Mouse (Mus musculus): ENCODE results near the gene Asgr1. TPM values are rescaled to one million over a fixed set of nuclear protein-coding genes. Genes with fewer than 3 reads are reported as not detected.

The Asgr1 gene
- polyA plus RNA-seq, 1 experiment = 0.06 TPM

DNA sequence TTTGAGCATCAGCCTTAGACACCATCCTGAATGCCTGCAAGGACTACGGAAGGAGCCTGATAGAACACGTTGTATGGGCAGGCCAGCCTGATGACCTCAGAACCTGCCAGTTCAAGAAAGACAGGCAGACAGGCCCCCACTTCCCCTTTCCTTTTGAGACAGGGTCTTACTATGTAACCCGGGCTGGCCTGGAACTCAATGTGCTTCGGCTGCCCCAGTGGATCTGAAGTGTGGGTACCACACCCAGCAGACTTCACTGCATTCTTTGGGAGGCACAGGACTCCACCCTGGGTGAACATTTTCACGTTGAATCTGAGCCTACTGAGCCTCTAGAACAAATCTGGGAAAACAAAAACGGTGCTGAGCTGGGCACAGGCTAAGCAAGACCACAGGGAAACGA lies 15.7 kb upstream of the Asgr1 start:
- Histone ChIP-seq H3ac (ENCODE audit: control insufficient read depth, insufficient read length) (no peak overlapping the region), H3K27me3 (ENCODE audit: control insufficient read depth, insufficient read depth, insufficient read length) (no peaks in the 10 kb centered on the region), H3K36me3 (ENCODE audit: control insufficient read depth, insufficient read depth) (peaks cover 18% of the 10 kb centered on the region), H3K4me3 (no peak overlapping the region), H3K79me2 (ENCODE audit: control insufficient read depth, insufficient read depth) (no peaks in the 10 kb centered on the region), H3K4me2 (ENCODE audit: low read depth) (no peak overlapping the region)
- TF ChIP-seq MYOG (IDR thresholded peaks at IDR 0.05; ENCODE audit: control insufficient read depth in 1 of 3, insufficient read depth in 1 of 3, insufficient read length in 2 of 3, low read depth in 2 of 3) (no peak), REST (IDR thresholded peaks at IDR 0.05; ENCODE audit: insufficient read depth, insufficient read length) (no peak), TCF12 (IDR thresholded peaks at IDR 0.05; ENCODE audit: insufficient read depth, poor library complexity, severe bottlenecking) (no peak), POLR2AphosphoS2 (IDR thresholded peaks at IDR 0.05; ENCODE audit: insufficient read length, low read depth) (no peak), SRF (IDR thresholded peaks at IDR 0.05; ENCODE audit: control insufficient read depth, insufficient read length, low read depth) (no peak), USF1 (IDR thresholded peaks at IDR 0.05; ENCODE audit: low read depth) (no peak), E2F4 (IDR thresholded peaks at IDR 0.05; ENCODE audit: insufficient read depth) (no peak), CEBPB (IDR thresholded peaks at IDR 0.05; ENCODE audit: insufficient read depth, poor library complexity, severe bottlenecking) (no peak), MAX (IDR thresholded peaks at IDR 0.05; ENCODE audit: low read depth) (no peak), TCF3 (IDR thresholded peaks at IDR 0.05; ENCODE audit: insufficient read length, low read depth) (no peak), POLR2A (IDR thresholded peaks at IDR 0.05; ENCODE audit: insufficient read length, low read depth) (no peak), MYOD1 (IDR thresholded peaks at IDR 0.05; ENCODE audit: control insufficient read depth in 1 of 3, insufficient read length in 2 of 3, low read depth in 2 of 3) (no peak)

DNA sequence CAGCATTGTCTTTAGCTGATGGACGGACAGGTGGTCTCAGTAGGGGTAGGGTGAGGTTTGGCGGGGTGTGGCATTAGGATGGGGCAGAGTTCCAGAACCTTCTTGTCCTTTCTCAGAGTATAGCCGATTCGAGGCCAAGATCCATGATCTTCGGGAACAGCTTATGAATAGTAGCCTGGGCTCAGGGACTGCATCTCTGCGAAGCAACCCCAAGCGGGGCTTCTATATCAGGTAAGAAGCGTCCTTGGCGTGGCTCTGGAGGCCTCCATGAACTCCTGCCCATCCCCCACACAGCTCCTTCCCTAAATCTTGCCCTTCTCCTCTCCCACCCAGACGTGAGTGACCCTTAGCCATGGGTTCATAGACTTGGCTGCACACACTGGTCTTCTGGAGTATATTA lies 14.3 kb upstream of the Asgr1 start:
- peaks cover 14% of the 10 kb centered on the region for H3K36me3 ChIP-seq (ENCODE audit: control insufficient read depth, insufficient read depth)
- H3K79me2 ChIP-seq (ENCODE audit: control insufficient read depth, insufficient read depth) = no peaks in the 10 kb centered on the region
- no peak overlapping the region for H3K4me3 ChIP-seq

DNA sequence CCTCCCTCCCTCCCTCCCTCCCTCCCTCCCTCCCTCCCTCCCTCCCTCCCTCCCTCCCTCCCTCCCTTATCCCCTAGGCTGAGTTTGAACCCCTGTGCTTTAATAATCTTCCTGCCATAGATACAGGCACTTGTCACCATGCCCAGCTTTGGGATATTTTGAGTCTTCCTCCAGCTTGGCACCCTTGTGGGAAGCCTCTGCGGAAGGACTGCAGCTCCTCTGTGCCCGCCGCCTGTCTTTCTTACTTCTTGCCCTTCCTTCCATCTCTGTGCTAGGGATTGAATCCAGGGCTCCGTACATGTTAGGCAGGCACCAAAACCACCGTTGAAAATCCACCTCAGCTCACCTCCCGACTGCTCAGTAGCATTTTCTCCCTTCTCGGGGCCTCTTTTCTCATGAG lies 13.7 kb upstream of the Asgr1 start:
- TF ChIP-seq MAX (IDR thresholded peaks at IDR 0.05; ENCODE audit: low read depth) (no peak), E2F4 (IDR thresholded peaks at IDR 0.05; ENCODE audit: insufficient read depth) (no peak), CEBPB (IDR thresholded peaks at IDR 0.05; ENCODE audit: insufficient read depth, poor library complexity, severe bottlenecking) (no peak), POLR2A (IDR thresholded peaks at IDR 0.05; ENCODE audit: insufficient read length, low read depth) (no peak), USF1 (IDR thresholded peaks at IDR 0.05; ENCODE audit: low read depth) (no peak), TCF3 (IDR thresholded peaks at IDR 0.05; ENCODE audit: insufficient read length, low read depth) (no peak), MYOG (IDR thresholded peaks at IDR 0.05; ENCODE audit: control insufficient read depth in 1 of 3, insufficient read depth in 1 of 3, insufficient read length in 2 of 3, low read depth in 2 of 3) (no peak), SRF (IDR thresholded peaks at IDR 0.05; ENCODE audit: control insufficient read depth, insufficient read length, low read depth) (no peak), POLR2AphosphoS2 (IDR thresholded peaks at IDR 0.05; ENCODE audit: insufficient read length, low read depth) (no peak)
- Histone ChIP-seq H3K4me3 (no peak overlapping the region), H3K4me2 (ENCODE audit: low read depth) (no peak overlapping the region), H3K36me3 (ENCODE audit: control insufficient read depth, insufficient read depth) (peaks cover 10% of the 10 kb centered on the region), H3K79me2 (ENCODE audit: control insufficient read depth, insufficient read depth) (no peaks in the 10 kb centered on the region), H3ac (ENCODE audit: control insufficient read depth, insufficient read length) (no peak overlapping the region), H3K27me3 (ENCODE audit: control insufficient read depth, insufficient read depth, insufficient read length) (no peaks in the 10 kb centered on the region)

More for the DNA sequence above, 14.3 kb upstream of the Asgr1 start:
- H3K27me3 ChIP-seq (ENCODE audit: control insufficient read depth, insufficient read depth, insufficient read length) = no peaks in the 10 kb centered on the region
- no peak overlapping the region for H3K4me2 ChIP-seq (ENCODE audit: low read depth)
- no peak for TF ChIP-seq MAX (IDR thresholded peaks at IDR 0.05; ENCODE audit: low read depth)
- TF ChIP-seq POLR2A (IDR thresholded peaks at IDR 0.05; ENCODE audit: insufficient read length, low read depth) = no peak
- TF ChIP-seq REST (IDR thresholded peaks at IDR 0.05; ENCODE audit: insufficient read depth, insufficient read length) = no peak
- TF ChIP-seq POLR2AphosphoS2 (IDR thresholded peaks at IDR 0.05; ENCODE audit: insufficient read length, low read depth) = no peak
- H3ac ChIP-seq (ENCODE audit: control insufficient read depth, insufficient read length) = no peak overlapping the region

DNA sequence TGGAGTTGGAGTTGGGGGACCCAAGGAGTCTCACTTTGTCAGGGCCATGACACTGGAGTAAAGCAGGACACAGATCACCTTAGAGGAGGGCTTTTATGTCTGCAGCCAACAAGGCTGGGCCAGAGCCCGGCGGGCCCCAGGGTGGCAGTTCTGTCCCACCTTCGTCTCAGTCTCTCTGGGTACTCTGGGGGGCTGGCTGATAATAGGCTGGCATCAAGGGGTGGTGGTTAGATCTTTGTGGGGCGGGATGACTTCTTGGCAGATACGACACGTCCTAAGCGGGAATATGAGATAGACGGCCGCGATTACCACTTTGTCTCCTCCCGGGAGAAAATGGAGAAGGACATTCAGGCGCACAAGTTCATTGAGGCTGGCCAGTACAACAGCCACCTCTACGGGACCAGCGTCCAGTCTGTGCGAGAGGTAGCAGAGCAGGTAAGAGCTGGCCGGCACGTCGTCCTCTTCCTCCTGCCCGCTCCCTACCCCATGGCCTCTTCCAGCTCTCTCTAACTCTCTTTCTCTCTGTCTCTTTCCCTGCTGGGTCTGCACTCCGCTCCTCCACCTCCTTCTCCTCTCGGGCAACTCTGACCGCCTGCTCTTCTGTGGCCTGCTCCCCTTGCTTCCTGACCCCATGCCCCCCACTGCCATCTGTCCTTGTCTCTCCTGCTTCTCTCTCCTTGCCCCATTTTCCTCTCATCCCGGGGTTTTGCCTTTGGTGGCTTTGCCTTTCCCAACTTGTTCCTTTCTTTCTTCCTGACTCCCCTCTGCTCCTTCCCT lies 11.4 kb upstream of the Asgr1 start:
- TF ChIP-seq E2F4 (IDR thresholded peaks at IDR 0.05; ENCODE audit: insufficient read depth) (no peak), SRF (IDR thresholded peaks at IDR 0.05; ENCODE audit: control insufficient read depth, insufficient read length, low read depth) (no peak), CEBPB (IDR thresholded peaks at IDR 0.05; ENCODE audit: insufficient read depth, poor library complexity, severe bottlenecking) (no peak), POLR2A (IDR thresholded peaks at IDR 0.05; ENCODE audit: insufficient read length, low read depth) (no peak), TCF3 (IDR thresholded peaks at IDR 0.05; ENCODE audit: insufficient read length, low read depth) (no peak), MYOG (IDR thresholded peaks at IDR 0.05; ENCODE audit: control insufficient read depth in 1 of 3, insufficient read depth in 1 of 3, insufficient read length in 2 of 3, low read depth in 2 of 3) (no peak), MYOD1 (IDR thresholded peaks at IDR 0.05; ENCODE audit: control insufficient read depth in 1 of 3, insufficient read length in 2 of 3, low read depth in 2 of 3) (no peak), MAX (IDR thresholded peaks at IDR 0.05; ENCODE audit: low read depth) (no peak), USF1 (IDR thresholded peaks at IDR 0.05; ENCODE audit: low read depth) (no peak), TCF12 (IDR thresholded peaks at IDR 0.05; ENCODE audit: insufficient read depth, poor library complexity, severe bottlenecking) (no peak), POLR2AphosphoS2 (IDR thresholded peaks at IDR 0.05; ENCODE audit: insufficient read length, low read depth) (no peak), REST (IDR thresholded peaks at IDR 0.05; ENCODE audit: insufficient read depth, insufficient read length) (no peak)
- no peak overlapping the region for H3ac ChIP-seq (ENCODE audit: control insufficient read depth, insufficient read length)
- H3K4me3 ChIP-seq = no peak overlapping the region
- H3K27me3 ChIP-seq (ENCODE audit: control insufficient read depth, insufficient read depth, insufficient read length) = no peaks in the 10 kb centered on the region
- H3K79me2 ChIP-seq (ENCODE audit: control insufficient read depth, insufficient read depth) = no peaks in the 10 kb centered on the region
- H3K36me3 ChIP-seq (ENCODE audit: control insufficient read depth, insufficient read depth) = peaks cover 2% of the 10 kb centered on the region
- H3K4me2 ChIP-seq (ENCODE audit: low read depth) = no peak overlapping the region

DNA sequence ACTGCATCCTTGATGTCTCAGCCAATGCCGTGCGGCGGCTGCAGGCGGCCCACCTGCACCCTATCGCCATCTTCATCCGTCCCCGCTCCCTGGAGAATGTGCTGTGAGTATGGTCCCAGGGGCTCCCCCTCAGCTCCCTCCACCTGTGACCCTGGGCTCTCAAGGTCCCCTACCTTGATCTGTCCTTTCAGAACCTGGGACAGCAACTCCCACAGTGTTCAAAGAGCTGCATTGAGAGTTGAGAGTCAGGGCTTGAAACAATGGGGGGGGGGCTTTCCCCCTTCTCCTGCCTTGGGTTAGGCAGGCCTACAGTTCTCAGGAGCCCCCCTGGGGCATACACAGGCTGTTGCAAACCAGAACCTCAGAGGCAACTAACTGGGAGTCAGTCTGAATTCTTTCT lies 10.2 kb upstream of the Asgr1 start:
- Histone ChIP-seq H3K27me3 (ENCODE audit: control insufficient read depth, insufficient read depth, insufficient read length) (no peaks in the 10 kb centered on the region), H3K4me2 (ENCODE audit: low read depth) (no peak overlapping the region), H3ac (ENCODE audit: control insufficient read depth, insufficient read length) (no peak overlapping the region), H3K4me3 (no peak overlapping the region), H3K79me2 (ENCODE audit: control insufficient read depth, insufficient read depth) (no peaks in the 10 kb centered on the region), H3K36me3 (ENCODE audit: control insufficient read depth, insufficient read depth) (no peaks in the 10 kb centered on the region)
- no peak for TF ChIP-seq POLR2AphosphoS2 (IDR thresholded peaks at IDR 0.05; ENCODE audit: insufficient read length, low read depth)
- no peak for TF ChIP-seq MAX (IDR thresholded peaks at IDR 0.05; ENCODE audit: low read depth)
- no peak for TF ChIP-seq E2F4 (IDR thresholded peaks at IDR 0.05; ENCODE audit: insufficient read depth)
